Mouse (Mus musculus) liver, postnatal 0 days (tissue): ENCODE measurements around the gene Gm5617.

Experiments
- CTCF ChIP-seq: sonication (generic); IDR thresholded peaks from 2 replicates; pipeline ENCODE4 v1.5.1; 2016; ENCODE audit warnings: antibody characterized with exemption, low read depth
- EP300 ChIP-seq: IDR thresholded peaks from 2 replicates; pipeline ENCODE4 v1.6.1; 2016; ENCODE audit warnings: antibody characterized with exemption, low read depth, mild to moderate bottlenecking

DNA sequence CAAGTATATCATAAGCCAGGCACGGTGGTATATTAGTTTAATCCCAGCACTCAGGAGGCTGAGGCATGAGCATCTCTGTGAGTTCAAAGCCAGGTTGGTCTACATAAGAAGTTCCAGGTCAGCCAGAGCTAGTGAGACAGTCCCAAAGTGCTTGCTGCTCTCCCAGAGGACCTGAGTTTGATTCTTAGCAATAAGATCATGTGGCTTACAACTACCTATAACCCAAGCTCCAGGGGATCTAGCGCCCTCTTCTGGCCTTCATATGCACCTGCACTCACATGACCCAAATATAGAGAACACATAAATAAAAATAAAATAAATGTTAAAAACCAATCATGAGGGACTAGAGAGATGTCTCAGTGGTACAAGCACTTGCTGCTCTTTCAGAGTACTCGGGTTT is 36.4 kb upstream of the Gm5617 start:
- TF ChIP-seq CTCF: peak; percentile 68
- no peak for TF ChIP-seq EP300
